In genomic region chr2:147013194-147013969, GRCm38 (mm10) we compare ENCODE assay signal across 8 mouse cellular contexts. TPM values are rescaled to one million over a fixed set of nuclear protein-coding genes. Genes with fewer than 3 reads are reported as not detected.
DNase-seq lines count a peak whose midpoint lies in the region; ATAC-seq and TF ChIP-seq lines count a peak whose summit lies in the region.

No protein-coding gene starts in this region.

- intact Hi-C loops in left cerebral cortex, postnatal 14 days (cut with DNase I) = no loop called here

- no peaks in the 10 kb centered on the region; the same call in 1 of the 2 replicates for H3K4me1 ChIP-seq in cerebellum, adult 2 months (ENCODE audit: control insufficient read depth, insufficient read depth, low read length)
- H3K4me1 ChIP-seq in hindbrain, postnatal 0 days (ENCODE audit: insufficient read depth, low read length) = peaks cover 14% of the 10 kb centered on the region; the same call in 1 of the 2 replicates
- H3K4me1 ChIP-seq in small intestine, adult 2 months (ENCODE audit: control insufficient read depth, insufficient read depth, insufficient read length, low read length) = peaks cover 2% of the 10 kb centered on the region; the same call in 1 of the 2 replicates

- peak overlapping the region; percentile 73 for H3K4me3 ChIP-seq in cerebellum, adult 2 months (replicated peaks; ENCODE audit: insufficient read depth, low read depth, low read length)
- H3K4me3 ChIP-seq in hindbrain, postnatal 0 days (ENCODE audit: low read length) = peak overlapping the region; percentile 95
- H3K4me3 ChIP-seq in small intestine, adult 2 months (ENCODE audit: low read depth, low read length) = peak overlapping the region; percentile 76

- H3K9me3 ChIP-seq in hindbrain, postnatal 0 days (ENCODE audit: low read length) = no peaks in the 10 kb centered on the region

- no peaks in the 10 kb centered on the region for H3K36me3 ChIP-seq in hindbrain, postnatal 0 days (ENCODE audit: insufficient read depth, low read length)
- H3K36me3 ChIP-seq in small intestine, adult 2 months (ENCODE audit: control insufficient read depth, insufficient read depth, low read length) = no peaks in the 10 kb centered on the region

- DNase-seq in cerebellum, adult 2 months = peak in 1 of 2 experiments; percentile 67
- DNase-seq in cerebellum, adult 8-10 months = no peak
- peak; percentile 26 for DNase-seq in c-Kit-negative CD71-positive TER-119-positive erythroid progenitor cells, embryonic 14.5 days (ENCODE audit: low read depth, low spot score)
- peak; percentile 14 to 60 for DNase-seq in frontal cortex, adult 2 months (ENCODE audit: extremely low spot score in 1 of 2, low spot score in 1 of 2)
- DNase-seq in hindbrain, postnatal 0 days (ENCODE audit: low spot score) = peak; percentile 86
- peak; percentile 61 to 80 for DNase-seq in left cerebral cortex, postnatal 14 days (ENCODE audit: low spot score in 2 of 2)

- peak overlapping the region; percentile 79 for H3K4me2 ChIP-seq in hindbrain, postnatal 0 days (ENCODE audit: low read depth, low read length)

- peak; percentile 91 for ATAC-seq in hindbrain, postnatal 0 days
- ATAC-seq in megakaryocyte-erythroid progenitor cell, adult 5-6 weeks (replicated peaks; ENCODE audit: low FRiP score, low TSS enrichment, poor library complexity, severe bottlenecking) = peak; percentile 68

- H3K9ac ChIP-seq in hindbrain, postnatal 0 days (replicated peaks; ENCODE audit: low read length) = peak overlapping the region; percentile 83

- H3K27me3 ChIP-seq in cerebellum, adult 2 months (ENCODE audit: control insufficient read depth, insufficient read depth, low read length) = no peaks in the 10 kb centered on the region
- no peaks in the 10 kb centered on the region for H3K27me3 ChIP-seq in hindbrain, postnatal 0 days (ENCODE audit: insufficient read depth, low read length)
- no peaks in the 10 kb centered on the region for H3K27me3 ChIP-seq in small intestine, adult 2 months (ENCODE audit: control insufficient read depth, insufficient read depth, low read length)

- no peak for TF ChIP-seq CTCF in cerebellum, adult 2 months (IDR thresholded peaks at IDR 0.05; ENCODE audit: borderline replicate concordance, insufficient read depth, low read depth, low read length)
- 0 out of 2 replicates have a peak, but pooled peaks have one; percentile 16 for TF ChIP-seq CTCF in hindbrain, postnatal 0 days (IDR thresholded peaks at IDR 0.05; ENCODE audit: low read depth)
- TF ChIP-seq CTCF in small intestine, adult 2 months (IDR thresholded peaks at IDR 0.05; ENCODE audit: extremely low read depth, insufficient read length, insufficient replicate concordance, low read depth, low read length) = no peak

- H3K27ac ChIP-seq in cerebellum, adult 2 months (ENCODE audit: insufficient read depth, low read length) = peak overlapping the region; percentile 48; the same call in 1 of the 2 replicates
- peak overlapping the region; percentile 98 for H3K27ac ChIP-seq in hindbrain, postnatal 0 days
- H3K27ac ChIP-seq in small intestine, adult 2 months (ENCODE audit: insufficient read depth, low read depth, low read length) = peak overlapping the region; percentile 98

- TF ChIP-seq POLR2A in cerebellum, adult 2 months (IDR thresholded peaks at IDR 0.05; ENCODE audit: borderline replicate concordance, insufficient read depth, low read length) = no peak
- TF ChIP-seq POLR2A in small intestine, adult 2 months (IDR thresholded peaks at IDR 0.05; ENCODE audit: low read depth, low read length) = peak; percentile 14; the same call in 1 of the 2 replicates

- WGBS in cerebellum, adult 2 months = under 1% methylated on average over 59 of the region's 59 CpGs
- under 1% methylated on average over 58 of the region's 59 CpGs for WGBS in hindbrain, postnatal 0 days
- WGBS in small intestine, adult 2 months = under 1% methylated on average over 59 of the region's 59 CpGs

RNA-seq across cellular contexts. Expression of gene Xrn2, which starts 0.6 kb away (rescaled TPM):
- polyA plus RNA-seq in cerebellum, adult 2 months (2012; rRNA removed) = 27.3 and 31.7 TPM in 2 replicates
- polyA plus RNA-seq in frontal cortex, adult 2 months (2012; rRNA removed) = 31.3 and 35.8 TPM in 2 replicates
- 40.3 and 41.3 TPM in 2 replicates for total RNA-seq in hindbrain, postnatal 0 days (2014; rRNA removed)
- polyA plus RNA-seq in hindbrain, postnatal 0 days (2015; fragmentation: Nextera tagmentation; extraction: Ambion mirVana) = 57.9 and 60.8 TPM in 2 replicates
- 10 to 100 TPM; 44.7 to 45.5 TPM for total RNA-seq in left cerebral cortex, postnatal 14 days (2021)
- total RNA-seq in megakaryocyte-erythroid progenitor cell, adult 5-6 weeks (2014; fragmentation: Nextera tagmentation) = 89.8 and 107 TPM in 2 replicates
- total RNA-seq in megakaryocyte-erythroid progenitor cell, adult 5-6 weeks (2017) = 199 and 249 TPM in 2 replicates
- polyA plus RNA-seq in small intestine, adult 2 months (2012; rRNA removed) = 5.1 and 8.0 TPM in 2 replicates

Comparison
In these comparisons a context has a peak if more than half of its experiments do, and no peak if none do; other contexts are left out.
1. H3K27ac ChIP-seq: peak in every context shown above with its lines; median percentile 98 in hindbrain, postnatal 0 days; 98 in small intestine, adult 2 months; 48 in cerebellum, adult 2 months.